Mouse (Mus musculus) CH12.LX (cell line): ENCODE data around the gene Cdhr2. TPM values are rescaled to one million over a fixed set of nuclear protein-coding genes. Genes with fewer than 3 reads are reported as not detected.

Experiments
- DNase-seq: peaks from one replicate; pipeline ENCODE4 v3.0.0-alpha.2; 2013; ENCODE audit errors: extremely low read depth
- H3K27ac ChIP-seq: 2 replicates; pipeline ENCODE4 v1.5.1; 2012; ENCODE audit warnings: low read depth, mild to moderate bottlenecking, control low read depth, moderate library complexity; ENCODE audit not compliant: insufficient read depth
- H3K27me3 ChIP-seq: replicated peaks from 2 replicates; pipeline ENCODE3; 2012; ENCODE audit warnings: inconsistent platforms
- H3K36me3 ChIP-seq, 2 experiments: replicated peaks in 1 of 2; 2 replicates each; pipeline versions ENCODE3 to v1.6.1; 2012; ENCODE audit warnings: inconsistent platforms in 1 of 2, low read length in 1 of 2, mild to moderate bottlenecking in 1 of 2, mixed read lengths in 1 of 2, moderate library complexity in 1 of 2; ENCODE audit not compliant: control insufficient read depth in 1 of 2, insufficient read depth in 1 of 2
- H3K4me1 ChIP-seq, 2 experiments: 2 replicates each; pipeline ENCODE4 v1.6.1; 2012; ENCODE audit warnings: inconsistent platforms in 1 of 2, moderate library complexity in 1 of 2; ENCODE audit not compliant: insufficient read depth in 2 of 2, control insufficient read depth in 1 of 2
- H3K4me2 ChIP-seq: 2 replicates; pipeline ENCODE4 v1.6.1; 2012; ENCODE audit warnings: low read depth, mild to moderate bottlenecking, control low read depth; ENCODE audit not compliant: poor library complexity, insufficient read depth, severe bottlenecking
- H3K4me3 ChIP-seq, 3 experiments: fragments of 150-350 bp in 1 of 3; sonication (generic) in 1 of 3; replicated peaks in 1 of 3; 2 replicates each; pipeline versions ENCODE3 to v1.5.1; 2011 to 2012; ENCODE audit warnings: low read depth in 2 of 3, low read length in 2 of 3, mild to moderate bottlenecking in 2 of 3, moderate library complexity in 2 of 3, control low read depth in 1 of 3, improper control_type of control experiment in 1 of 3, inconsistent platforms in 1 of 3, mixed read lengths in 1 of 3; ENCODE audit not compliant: poor library complexity in 1 of 3
- H3K79me2 ChIP-seq: replicated peaks from 2 replicates; pipeline ENCODE4 v1.6.1; 2012; ENCODE audit warnings: mild to moderate bottlenecking, moderate library complexity; ENCODE audit not compliant: control insufficient read depth, poor library complexity, insufficient read depth, severe bottlenecking; ENCODE audit errors: extremely low read depth
- H3K9ac ChIP-seq: 2 replicates; pipeline ENCODE4 v1.6.1; 2012; ENCODE audit warnings: low read depth, mild to moderate bottlenecking, control low read depth, moderate library complexity; ENCODE audit not compliant: insufficient read depth
- H3K9me3 ChIP-seq: replicated peaks from 2 replicates; pipeline ENCODE3; 2012; ENCODE audit warnings: low read length, inconsistent platforms, mixed read lengths
- BHLHE40 ChIP-seq: IDR thresholded peaks from 2 replicates; pipeline ENCODE4 v1.6.1; 2011; ENCODE audit warnings: mild to moderate bottlenecking, low read depth, low read length, improper control_type of control experiment
- CHD1 ChIP-seq: IDR thresholded peaks from 2 replicates; pipeline ENCODE4 v1.6.1; 2012; ENCODE audit warnings: low read depth, low read length, improper control_type of control experiment, inconsistent platforms
- CTCF ChIP-seq, 2 experiments: IDR thresholded peaks in 1 of 2; conservative IDR thresholded peaks in 1 of 2; 2 replicates each; pipeline ENCODE4 v1.5.1; 2011 to 2012; ENCODE audit warnings: low read depth in 2 of 2, low read length in 2 of 2, improper control_type of control experiment in 1 of 2, inconsistent platforms in 1 of 2, mild to moderate bottlenecking in 1 of 2, moderate library complexity in 1 of 2
- ELF1 ChIP-seq: IDR thresholded peaks from 2 replicates; pipeline ENCODE4 v1.6.1; 2014; ENCODE audit warnings: low read depth, mild to moderate bottlenecking, inconsistent platforms, low read length, improper control_type of control experiment
- ETS1 ChIP-seq: conservative IDR thresholded peaks from 2 replicates; pipeline ENCODE4 v1.6.1; 2012; ENCODE audit warnings: low read depth, mild to moderate bottlenecking, inconsistent platforms, low read length, improper control_type of control experiment, moderate library complexity
- GABPA ChIP-seq: IDR thresholded peaks from 2 replicates; pipeline ENCODE4 v1.6.1; 2012; ENCODE audit warnings: low read depth, low read length, improper control_type of control experiment, inconsistent platforms; ENCODE audit not compliant: insufficient replicate concordance
- IRF4 ChIP-seq: IDR thresholded peaks from 2 replicates; pipeline ENCODE4 v1.6.1; 2014; ENCODE audit warnings: low read depth, mild to moderate bottlenecking, inconsistent platforms, low read length, improper control_type of control experiment
- JUND ChIP-seq: conservative IDR thresholded peaks from 2 replicates; pipeline ENCODE4 v1.6.1; 2011; ENCODE audit warnings: low read depth, low read length, improper control_type of control experiment
- MAX ChIP-seq: IDR thresholded peaks from 2 replicates; pipeline ENCODE4 v1.6.1; 2011; ENCODE audit warnings: low read length, improper control_type of control experiment
- MAZ ChIP-seq: IDR thresholded peaks from 2 replicates; pipeline ENCODE4 v1.6.1; 2012; ENCODE audit warnings: low read depth, mild to moderate bottlenecking, inconsistent platforms, low read length, improper control_type of control experiment, moderate library complexity
- MEF2A ChIP-seq: IDR thresholded peaks from 2 replicates; pipeline ENCODE4 v1.6.1; 2014; ENCODE audit warnings: low read depth, mild to moderate bottlenecking, inconsistent platforms, low read length, improper control_type of control experiment, borderline replicate concordance
- MXI1 ChIP-seq: IDR thresholded peaks from 2 replicates; pipeline ENCODE4 v1.6.1; 2011; ENCODE audit warnings: mild to moderate bottlenecking, low read depth, low read length, improper control_type of control experiment
- MYC ChIP-seq: IDR thresholded peaks from 2 replicates; pipeline ENCODE4 v1.6.1; 2011; ENCODE audit warnings: low read depth, mild to moderate bottlenecking, improper control_type of control experiment, low read length
- NELFE ChIP-seq: IDR thresholded peaks from 2 replicates; pipeline ENCODE4 v1.6.1; 2011; ENCODE audit warnings: low read depth, low read length, improper control_type of control experiment
- PAX5 ChIP-seq: IDR thresholded peaks from 2 replicates; pipeline ENCODE4 v1.6.1; 2012; ENCODE audit warnings: low read length, inconsistent platforms, mixed read lengths
- POLR2A ChIP-seq: IDR thresholded peaks from 2 replicates; pipeline ENCODE4 v1.6.1; 2011; ENCODE audit warnings: low read depth, mild to moderate bottlenecking, improper control_type of control experiment, low read length
- RAD21 ChIP-seq: IDR thresholded peaks from 2 replicates; pipeline ENCODE4 v1.6.1; 2011; ENCODE audit warnings: low read depth, mild to moderate bottlenecking, low read length, improper control_type of control experiment, moderate library complexity
- SMC3 ChIP-seq: IDR thresholded peaks from 2 replicates; pipeline ENCODE4 v1.6.1; 2011; ENCODE audit warnings: low read depth, low read length, improper control_type of control experiment
- TBP ChIP-seq: conservative IDR thresholded peaks from 2 replicates; pipeline ENCODE4 v1.6.1; 2011; ENCODE audit warnings: low read depth, low read length, improper control_type of control experiment
- TCF12 ChIP-seq: IDR thresholded peaks from 2 replicates; pipeline ENCODE4 v1.6.1; 2014; ENCODE audit warnings: low read depth, mild to moderate bottlenecking, inconsistent platforms, low read length, improper control_type of control experiment
- USF1 ChIP-seq: IDR thresholded peaks from 2 replicates; pipeline ENCODE4 v1.6.1; 2014; ENCODE audit warnings: low read depth, mild to moderate bottlenecking, inconsistent platforms, low read length, improper control_type of control experiment
- USF2 ChIP-seq: conservative IDR thresholded peaks from 2 replicates; pipeline ENCODE4 v1.6.1; 2011; ENCODE audit warnings: low read depth, low read length, improper control_type of control experiment
- ZC3H11A ChIP-seq: IDR thresholded peaks from 2 replicates; pipeline ENCODE4 v1.6.1; 2012; ENCODE audit warnings: low read depth, mild to moderate bottlenecking, inconsistent platforms, low read length, improper control_type of control experiment
- ZKSCAN1 ChIP-seq: IDR thresholded peaks from 2 replicates; pipeline ENCODE4 v1.6.1; 2012; ENCODE audit warnings: low read depth, inconsistent platforms, low read length, improper control_type of control experiment, borderline replicate concordance
- ZMIZ1 ChIP-seq: IDR thresholded peaks from 2 replicates; pipeline ENCODE4 v1.6.1; 2012; ENCODE audit warnings: low read depth, mild to moderate bottlenecking, inconsistent platforms, low read length, improper control_type of control experiment
- ZNF384 ChIP-seq: IDR thresholded peaks from 2 replicates; pipeline ENCODE4 v1.6.1; 2012; ENCODE audit warnings: low read depth, low read length, improper control_type of control experiment, inconsistent platforms
- dilution Hi-C: fragments of 300-500 bp; cut with MboI; formaldehyde crosslinking; loops from 2 replicates; pipeline ENCODE4 v1.14.3; 2020; ENCODE audit warnings: low sequenced_read_pairs; ENCODE audit not compliant: extremely low pct_unique_long_range_greater_than_20kb, extremely low pct_ligation_motif_present
- in situ Hi-C: fragments of 300-500 bp; cut with MboI; formaldehyde crosslinking; loops from 3 replicates; pipeline ENCODE4 v1.14.3; 2019; ENCODE audit warnings: low sequenced_read_pairs, low pct_ligation_motif_present, low pct_unique_long_range_greater_than_20kb, mixed read lengths
- polyA plus RNA-seq: library from polyadenylated mRNA; unstranded; fragments of >175 nt; gene quantifications from 2 replicates; pipeline ENCODE4 v1.2.1, GENCODE M21; 2012; ENCODE audit warnings: low read depth; ENCODE audit not compliant: insufficient read length
- total RNA-seq, 2 experiments: library from RNA; depleted of rRNA; stranded (reverse); fragments of 300-350 nt in 1 of 2; fragments of >200 nt in 1 of 2; gene quantifications; 2 replicates each; pipeline ENCODE4 v1.2.3; 2012 to 2014

Cdhr2 gene
- total and polyA plus RNA-seq, 3 experiments, result not detected

GRCm38 (mm10) chr13:54664509-54664908, 36.8 kb upstream of the Cdhr2 start:
- Histone ChIP-seq H3K27me3 (no peaks in the 10 kb centered on the region), H3K27ac (no peak overlapping the region), H3K36me3 (peaks cover 51 to 74% of the 10 kb centered on the region in 2 experiments), H3K79me2 (no peaks in the 10 kb centered on the region), H3K4me2 (no peak overlapping the region), H3K9ac (no peak overlapping the region), H3K4me1 (no peaks in the 10 kb centered on the region), H3K9me3 (no peaks in the 10 kb centered on the region), H3K4me3 (no peak overlapping the region)
- in situ Hi-C loops (no loop called here), dilution Hi-C loops (no loop called here)
- TF ChIP-seq JUND, result no peak
- no peak for TF ChIP-seq ETS1
- no peak for TF ChIP-seq MEF2A
- no peak for TF ChIP-seq MXI1
- no peak for TF ChIP-seq CHD1
- no peak for TF ChIP-seq USF1
- TF ChIP-seq ZC3H11A, result no peak
- no peak for TF ChIP-seq MAZ
- no peak for TF ChIP-seq BHLHE40
- TF ChIP-seq CTCF (conservative IDR thresholded peaks at IDR 0.05 in 1 of 2, IDR thresholded peaks at IDR 0.05 in 1 of 2; ENCODE audit: low read depth in 2 of 2, low read length in 2 of 2), result no peak
- TF ChIP-seq ELF1, result no peak
- no peak for TF ChIP-seq ZMIZ1
- no peak for DNase-seq

- Histone ChIP-seq H3K4me2 (no peak overlapping the region), H3K27ac (no peak overlapping the region), H3K79me2 (no peaks in the 10 kb centered on the region), H3K4me3 (no peak overlapping the region), H3K27me3 (no peaks in the 10 kb centered on the region), H3K9ac (no peak overlapping the region), H3K4me1 (no peaks in the 10 kb centered on the region), H3K9me3 (no peaks in the 10 kb centered on the region), H3K36me3 (peaks cover 47 to 73% of the 10 kb centered on the region in 2 experiments)
- in situ Hi-C loops (no loop called here), dilution Hi-C loops (no loop called here)
- TF ChIP-seq POLR2A, result 0 out of 2 replicates have a peak, but pooled peaks have one; percentile 8
- no peak for TF ChIP-seq IRF4
- no peak for DNase-seq
Observed at GRCm38 (mm10) chr13:54665062-54665461, 36.2 kb upstream of the Cdhr2 start.

GRCm38 (mm10) chr13:54670491-54670890, 30.8 kb upstream of the Cdhr2 start:
- in situ Hi-C loops (no loop called here), dilution Hi-C loops (no loop called here)
- TF ChIP-seq MYC, result no peak
- TF ChIP-seq JUND, result no peak
- no peak for TF ChIP-seq MEF2A
- no peak for TF ChIP-seq GABPA
- no peak for TF ChIP-seq PAX5
- no peak for TF ChIP-seq ZKSCAN1
- TF ChIP-seq NELFE, result no peak
- no peak for TF ChIP-seq RAD21
- TF ChIP-seq ZC3H11A, result no peak
- no peak for TF ChIP-seq USF2
- TF ChIP-seq IRF4, result no peak
- TF ChIP-seq TBP, result no peak
- TF ChIP-seq ELF1, result no peak
- TF ChIP-seq SMC3, result no peak
- TF ChIP-seq ZNF384, result no peak
- TF ChIP-seq USF1, result no peak
- TF ChIP-seq POLR2A, result no peak
- no peak for TF ChIP-seq TCF12
- TF ChIP-seq MAX, result no peak
- H3K4me2 ChIP-seq, result no peak overlapping the region
- peaks cover 11 to 28% of the 10 kb centered on the region in 2 experiments for H3K36me3 ChIP-seq
- H3K9ac ChIP-seq, result no peak overlapping the region
- H3K9me3 ChIP-seq, result no peaks in the 10 kb centered on the region
- H3K27ac ChIP-seq, result no peak overlapping the region
- H3K79me2 ChIP-seq, result no peaks in the 10 kb centered on the region
- DNase-seq, result no peak
- no peaks in the 10 kb centered on the region for H3K4me1 ChIP-seq
- no peaks in the 10 kb centered on the region for H3K27me3 ChIP-seq
- no peak overlapping the region for H3K4me3 ChIP-seq
